Mouse (Mus musculus): ENCODE measurements around the gene Tbck.

Gene Tbck

DNA sequence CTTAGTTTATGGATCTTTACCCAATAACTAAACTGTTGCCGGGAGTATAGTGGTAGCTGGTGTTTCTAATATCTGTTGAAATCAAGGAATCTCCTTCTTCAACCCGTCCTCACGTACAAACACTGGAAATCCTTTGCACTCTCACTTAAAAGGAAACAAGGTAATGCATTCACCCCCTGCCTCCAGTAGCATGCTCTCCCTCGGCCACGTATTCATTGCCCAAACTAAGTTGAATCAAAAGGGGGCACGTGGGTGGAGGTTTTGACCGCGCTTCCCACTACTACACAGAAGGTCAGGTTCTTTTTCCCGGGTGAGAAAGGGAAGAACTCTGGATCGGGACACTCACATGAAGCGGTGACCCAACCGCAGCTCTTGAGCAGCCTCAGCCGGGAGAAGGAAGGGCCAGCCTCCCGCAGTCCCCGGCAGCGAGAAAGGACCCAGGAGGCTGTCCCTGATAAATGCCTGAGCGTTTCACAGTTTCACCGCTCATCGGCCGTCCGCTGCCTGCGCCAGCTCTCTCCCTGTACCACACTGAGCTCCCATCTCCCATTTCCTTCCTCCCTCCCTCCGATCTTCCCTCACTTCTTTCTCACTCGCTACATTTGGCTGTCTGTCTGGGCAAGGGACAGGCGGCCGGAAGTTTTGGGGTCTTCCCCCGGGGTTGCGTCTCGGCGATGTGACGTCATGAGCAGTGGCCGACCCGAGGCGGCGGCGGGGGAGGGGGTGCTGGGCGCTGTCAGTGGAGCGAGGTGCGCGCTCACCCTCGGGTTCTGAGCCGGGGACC lies at the start of gene Tbck:
Gene Tbck (plus strand): TSS at position 698 of the 784 bp plus-strand sequence.
- DNase-seq (ENCODE audit: low read depth, low spot score): peak; percentile 91

DNA sequence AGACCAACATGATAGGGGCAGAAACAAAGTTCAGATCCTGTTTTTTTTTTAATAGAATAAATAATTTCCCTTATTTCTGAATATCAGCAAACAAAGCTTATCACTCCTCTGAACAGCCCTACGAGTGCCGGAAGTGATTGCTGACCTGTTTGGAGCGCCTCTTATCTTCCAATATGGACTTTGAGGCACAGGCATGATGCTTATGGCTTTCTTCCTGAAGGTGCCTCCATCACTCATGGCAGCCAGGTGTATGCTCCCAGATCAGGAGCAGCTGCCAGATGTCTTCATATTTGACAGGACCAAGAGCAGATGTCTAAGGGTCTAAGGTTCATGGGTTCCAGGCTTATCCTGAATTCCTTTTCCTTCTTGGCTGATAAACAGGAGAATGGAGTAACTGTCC lies 46.9 kb upstream of the Tbck start:
- DNase-seq (ENCODE audit: low read depth, low spot score): no peak

- DNase-seq (ENCODE audit: low read depth, low spot score): no peak
Observed at GRCm38 (mm10) chr3:132644071-132644470, 39.9 kb upstream of the Tbck start.

- DNase-seq (ENCODE audit: low read depth, low spot score): no peak
Observed at GRCm38 (mm10) chr3:132646814-132647213, 37.1 kb upstream of the Tbck start.

DNA sequence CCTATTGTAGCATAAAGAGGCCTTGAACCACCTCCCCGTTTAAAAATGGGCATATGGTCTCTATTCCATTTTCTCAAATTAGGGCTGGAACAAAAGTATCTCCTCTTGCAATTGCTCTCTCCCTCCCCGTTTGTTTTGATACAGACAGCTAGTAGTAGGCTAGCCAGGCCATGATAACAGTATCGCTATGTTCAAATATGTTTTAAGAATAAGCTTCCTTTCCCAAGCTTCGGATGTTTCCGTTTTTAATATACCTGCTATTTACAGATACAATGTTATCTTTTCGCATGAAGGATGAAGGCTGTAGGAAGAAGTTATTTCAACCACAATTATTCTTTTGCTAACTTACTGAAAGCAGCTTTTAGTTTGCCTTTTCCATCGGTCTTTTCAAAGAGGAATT lies 34.6 kb upstream of the Tbck start:
- DNase-seq (ENCODE audit: low read depth, low spot score): no peak

GRCm38 (mm10) chr3:132650191-132650590 lies 33.8 kb upstream of the Tbck start:
- DNase-seq (ENCODE audit: low read depth, low spot score): no peak

GRCm38 (mm10) chr3:132651776-132652175 lies 32.2 kb upstream of the Tbck start:
- DNase-seq (ENCODE audit: low read depth, low spot score): no peak

GRCm38 (mm10) chr3:132653959-132654358 lies 30.0 kb upstream of the Tbck start:
- no peak for DNase-seq (ENCODE audit: low read depth, low spot score)

DNA sequence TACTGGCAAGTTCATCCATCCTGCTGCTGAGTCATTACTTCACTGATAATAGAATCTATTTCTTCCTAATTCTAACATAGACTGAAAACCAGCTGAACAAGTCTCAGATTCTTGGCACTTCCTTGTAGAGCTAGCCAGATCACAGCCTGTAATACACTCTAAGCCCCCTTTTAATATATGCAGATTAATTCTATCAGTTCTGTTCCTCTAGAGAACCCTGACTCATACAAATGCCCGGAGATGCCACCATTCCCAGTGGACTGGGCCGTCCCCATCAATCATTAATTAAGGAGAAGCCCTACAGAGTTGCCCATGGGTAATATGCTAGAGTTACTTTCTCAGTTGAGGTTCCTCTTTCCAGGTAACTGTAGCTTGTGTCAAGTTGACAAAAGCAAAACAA lies 28.0 kb upstream of the Tbck start:
- DNase-seq (ENCODE audit: low read depth, low spot score): no peak

- no peak for DNase-seq (ENCODE audit: low read depth, low spot score)
Observed at GRCm38 (mm10) chr3:132677494-132677893, 6.5 kb upstream of the Tbck start.

- no peak for DNase-seq (ENCODE audit: low read depth, low spot score)
Observed at GRCm38 (mm10) chr3:132684231-132684928, 436 bp downstream of the Tbck start, which contains the start of gene Aimp1. Gene Aimp1 (minus strand): TSS chr3:132684370.

GRCm38 (mm10) chr3:132701368-132701767 lies 17.4 kb downstream of the Tbck start:
- DNase-seq (ENCODE audit: low read depth, low spot score): no peak

GRCm38 (mm10) chr3:132704216-132704615 lies 20.3 kb downstream of the Tbck start:
- DNase-seq (ENCODE audit: low read depth, low spot score): no peak

GRCm38 (mm10) chr3:132706977-132707376 lies 23.0 kb downstream of the Tbck start:
- no peak for DNase-seq (ENCODE audit: low read depth, low spot score)

- no peak for DNase-seq (ENCODE audit: low read depth, low spot score)
Observed at GRCm38 (mm10) chr3:132713913-132714312, 30.0 kb downstream of the Tbck start.

DNA sequence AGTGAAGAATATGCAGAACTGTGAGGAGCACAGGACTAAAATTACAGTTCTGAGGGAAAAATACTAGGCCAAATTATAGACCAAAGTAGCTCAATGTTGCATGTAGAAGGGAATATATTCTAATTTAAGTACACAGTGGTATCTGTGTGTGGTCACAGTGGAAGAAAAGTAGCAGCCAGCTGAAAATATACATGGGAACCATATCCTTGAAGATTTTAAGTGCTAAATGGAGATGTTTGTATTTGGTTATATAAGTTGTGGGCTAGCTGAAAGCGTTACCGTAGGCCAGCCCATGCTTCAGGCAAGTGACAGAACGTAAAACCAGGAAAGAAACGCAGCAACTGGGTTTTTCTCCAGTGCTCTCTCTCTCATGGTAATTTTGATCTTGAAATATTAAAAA lies 33.4 kb downstream of the Tbck start:
- DNase-seq (ENCODE audit: low read depth, low spot score): no peak

GRCm38 (mm10) chr3:132724326-132724725 lies 40.4 kb downstream of the Tbck start:
- DNase-seq (ENCODE audit: low read depth, low spot score): no peak

DNA sequence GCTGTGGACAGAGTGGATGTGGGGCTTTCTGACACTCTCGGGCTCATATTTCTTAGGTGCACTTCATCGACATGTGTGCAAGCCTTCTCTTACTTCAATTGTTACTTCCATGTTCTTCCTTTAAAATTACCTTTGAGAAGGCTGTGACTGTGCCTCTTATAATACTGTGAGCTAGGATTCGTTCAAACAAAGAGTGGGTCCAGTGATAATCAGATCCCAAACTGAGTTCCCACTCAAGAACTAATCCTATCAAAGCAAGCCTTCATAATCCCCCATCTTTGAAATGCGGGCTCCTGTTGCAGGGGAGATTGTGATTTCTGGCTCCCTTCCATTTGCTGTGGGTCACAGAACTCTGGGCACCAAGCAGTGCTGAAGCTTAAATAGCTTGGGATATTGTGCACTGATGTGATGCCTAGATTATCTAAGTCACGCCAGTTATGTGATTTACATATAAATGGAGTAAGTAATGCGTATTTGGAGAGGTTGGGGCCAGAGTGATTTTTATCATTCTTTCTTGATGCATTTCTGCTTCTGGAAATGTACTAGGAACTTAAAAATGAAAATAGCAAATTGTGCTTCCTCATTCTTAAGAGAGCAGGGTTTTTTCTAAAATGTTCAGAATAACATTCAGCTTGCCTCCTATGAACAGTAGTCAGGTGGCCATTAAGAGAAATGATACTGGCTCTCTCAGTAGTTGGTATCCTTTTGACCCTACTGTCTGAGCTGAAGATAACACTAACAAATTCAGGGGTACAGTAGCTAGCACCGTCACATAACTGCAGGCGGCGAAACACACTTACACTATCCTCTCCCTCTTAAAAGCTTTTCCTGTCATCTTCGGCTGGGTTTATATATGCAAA lies 60.6 kb downstream of the Tbck start:
- DNase-seq (ENCODE audit: low read depth, low spot score): peak; percentile 37

- DNase-seq (ENCODE audit: low read depth, low spot score): peak; percentile 44
Observed at GRCm38 (mm10) chr3:132747036-132747435, 63.1 kb downstream of the Tbck start.

GRCm38 (mm10) chr3:132747766-132748165 lies 63.8 kb downstream of the Tbck start:
- DNase-seq (ENCODE audit: low read depth, low spot score): no peak

GRCm38 (mm10) chr3:132748750-132749149 lies 64.8 kb downstream of the Tbck start:
- no peak for DNase-seq (ENCODE audit: low read depth, low spot score)

- no peak for DNase-seq (ENCODE audit: low read depth, low spot score)
Observed at GRCm38 (mm10) chr3:132752772-132753171, 68.8 kb downstream of the Tbck start.

Data from retina, postnatal 7 days (tissue).